Mouse (Mus musculus) hindbrain, embryonic 15.5 days (tissue): ENCODE data around the gene Gm10720. TPM values are rescaled to one million over a fixed set of nuclear protein-coding genes. Genes with fewer than 3 reads are reported as not detected.
"Not testable (repeated sequence)": the region's sequence is repeated elsewhere in the genome, so short reads cannot be mapped to it uniquely, and the experiment has no call there.

Experiments used
- ATAC-seq: fragments of 200-750 bp; cut with Nextera tagmentation; 2 replicates; pipeline ENCODE4 v1.8.0; 2017; ENCODE audit warnings: low read depth, moderate number of reproducible peaks, moderate TSS enrichment; ENCODE audit not compliant: low FRiP score
- H3K27ac ChIP-seq: fragments of 300-500 bp; sonication (generic); replicated peaks from 2 replicates; pipeline ENCODE4 v1.5.1; 2015; ENCODE audit warnings: mild to moderate bottlenecking, inconsistent platforms
- H3K27me3 ChIP-seq: fragments of 300-500 bp; sonication (generic); 2 replicates; pipeline ENCODE4 v1.6.1; 2015; ENCODE audit warnings: control low read depth, inconsistent platforms
- H3K36me3 ChIP-seq: fragments of 300-500 bp; sonication (generic); 2 replicates; pipeline ENCODE4 v1.6.1; 2015; ENCODE audit warnings: control low read depth, inconsistent platforms
- H3K4me1 ChIP-seq: fragments of 300-500 bp; sonication (generic); replicated peaks from 2 replicates; pipeline ENCODE4 v1.6.1; 2015; ENCODE audit warnings: control low read depth, inconsistent platforms
- H3K4me2 ChIP-seq: fragments of 300-500 bp; sonication (generic); 2 replicates; pipeline ENCODE4 v1.6.1; 2015; ENCODE audit warnings: moderate library complexity, mild to moderate bottlenecking, inconsistent platforms
- H3K4me3 ChIP-seq: fragments of 300-500 bp; sonication (generic); 2 replicates; pipeline ENCODE4 v1.5.1; 2015; ENCODE audit warnings: mild to moderate bottlenecking, inconsistent platforms
- H3K9ac ChIP-seq: fragments of 300-500 bp; sonication (generic); 2 replicates; pipeline ENCODE4 v1.6.1; 2015; ENCODE audit warnings: inconsistent platforms
- H3K9me3 ChIP-seq: fragments of 300-500 bp; sonication (generic); 2 replicates; pipeline ENCODE4 v1.6.1; 2016; ENCODE audit warnings: control low read depth, inconsistent platforms
- WGBS: fragments of 180-500 bp; shearing (Covaris S2); methylation state at CpG from one replicate; pipeline ENCODE4 v1.1.7; 2015; 5-methylcytosine and 5-hydroxymethylcytosine counted together
- polyA plus RNA-seq: library from polyadenylated mRNA; unstranded; fragments of >200 nt; fragmentation: Nextera tagmentation; extraction: Ambion mirVana; gene quantifications from 2 replicates; pipeline ENCODE4 v1.2.1, GENCODE M21; 2015

Gene Gm10720
- not detected in 2 replicates for polyA plus RNA-seq

- H3K4me3 ChIP-seq, H3K27me3 ChIP-seq, H3K4me2 ChIP-seq, ATAC-seq, H3K36me3 ChIP-seq, H3K27ac ChIP-seq, H3K4me1 ChIP-seq, H3K9me3 ChIP-seq, H3K9ac ChIP-seq: not testable (repeated sequence)
- WGBS: 68% methylated on average over 5 of the region's 9 CpGs
Observed at GRCm38 (mm10) chr9:3015354-3015753, at the start of gene Gm10720. Gene Gm10720, plus strand, starts transcription at chr9:3015654.

DNA sequence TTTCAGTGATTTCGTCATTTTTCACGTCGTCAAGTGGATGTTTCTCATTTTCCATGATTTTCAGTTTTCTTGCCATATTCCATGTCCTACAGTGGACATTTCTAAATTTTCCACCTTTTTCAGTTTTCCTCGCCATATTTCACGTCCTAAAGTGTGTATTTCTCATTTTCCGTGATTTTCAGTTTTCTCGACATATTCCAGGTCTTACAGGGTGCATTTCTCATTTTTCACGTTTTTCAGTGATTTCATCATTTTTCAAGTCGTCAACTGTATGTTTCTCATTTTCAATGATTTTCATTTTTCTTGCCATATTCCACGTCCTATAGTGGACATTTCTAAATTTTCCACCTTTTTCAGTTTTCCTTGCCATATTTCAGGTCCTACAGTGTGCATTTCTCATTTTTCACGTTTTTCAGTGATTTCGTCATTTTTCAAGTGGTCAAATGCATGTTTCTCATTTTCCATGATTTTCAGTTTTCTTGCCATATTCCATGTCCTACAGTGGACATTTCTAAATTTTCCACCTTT, 14.9 kb upstream of the Gm10720 start, which contains the start of gene Gm10722:
Gene Gm10722 (plus strand): TSS at position 478 of the 528 bp plus-strand sequence.
- H3K9me3 ChIP-seq, H3K4me3 ChIP-seq, H3K9ac ChIP-seq, H3K4me2 ChIP-seq, H3K27ac ChIP-seq, H3K36me3 ChIP-seq, H3K27me3 ChIP-seq, ATAC-seq, H3K4me1 ChIP-seq: not testable (repeated sequence)
- 73% methylated on average over 12 of the region's 12 CpGs for WGBS

DNA sequence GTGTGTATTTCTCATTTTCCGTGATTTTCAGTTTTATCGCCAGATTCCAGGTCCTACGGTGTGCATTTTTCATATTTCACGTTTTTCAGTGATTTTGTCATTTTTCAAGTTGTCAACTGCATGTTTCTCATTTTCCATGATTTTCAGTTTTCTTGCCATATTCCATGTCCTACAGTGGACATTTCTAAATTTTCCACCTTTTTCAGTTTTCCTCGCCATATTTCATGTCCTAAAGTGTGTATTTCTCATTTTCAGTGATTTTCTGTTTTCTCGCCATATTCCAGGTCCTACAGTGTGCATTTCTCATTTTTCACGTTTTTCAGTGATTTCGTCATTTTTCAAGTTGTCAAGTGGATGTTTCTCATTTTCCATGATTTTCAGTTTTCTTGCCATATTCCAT, 14.4 kb upstream of the Gm10720 start:
- not testable (repeated sequence) for H3K9ac ChIP-seq, ATAC-seq, H3K4me1 ChIP-seq, H3K27ac ChIP-seq, H3K36me3 ChIP-seq, H3K9me3 ChIP-seq, H3K27me3 ChIP-seq, H3K4me3 ChIP-seq, H3K4me2 ChIP-seq
- WGBS: 66% methylated on average over 8 of the region's 8 CpGs

- WGBS: 70% methylated on average over 9 of the region's 11 CpGs
- ATAC-seq: peak; percentile 91
- H3K27me3 ChIP-seq, H3K4me1 ChIP-seq, H3K4me3 ChIP-seq, H3K9ac ChIP-seq, H3K4me2 ChIP-seq, H3K9me3 ChIP-seq, H3K27ac ChIP-seq, H3K36me3 ChIP-seq: not testable (repeated sequence)
Observed at GRCm38 (mm10) chr9:3001948-3002659, 13.3 kb upstream of the Gm10720 start.

- H3K27me3 ChIP-seq, H3K36me3 ChIP-seq, H3K27ac ChIP-seq, H3K4me3 ChIP-seq, H3K9ac ChIP-seq, H3K4me1 ChIP-seq, H3K4me2 ChIP-seq, ATAC-seq: not testable (repeated sequence)
- H3K9me3 ChIP-seq: peaks cover 12% of the 10 kb centered on the region
- 75% methylated on average over 6 of the region's 14 CpGs for WGBS
Observed at GRCm38 (mm10) chr9:3002794-3003396, 12.6 kb upstream of the Gm10720 start, which contains the start of gene Gm11168. Gene Gm11168, plus strand, starts transcription at chr9:3003346.

DNA sequence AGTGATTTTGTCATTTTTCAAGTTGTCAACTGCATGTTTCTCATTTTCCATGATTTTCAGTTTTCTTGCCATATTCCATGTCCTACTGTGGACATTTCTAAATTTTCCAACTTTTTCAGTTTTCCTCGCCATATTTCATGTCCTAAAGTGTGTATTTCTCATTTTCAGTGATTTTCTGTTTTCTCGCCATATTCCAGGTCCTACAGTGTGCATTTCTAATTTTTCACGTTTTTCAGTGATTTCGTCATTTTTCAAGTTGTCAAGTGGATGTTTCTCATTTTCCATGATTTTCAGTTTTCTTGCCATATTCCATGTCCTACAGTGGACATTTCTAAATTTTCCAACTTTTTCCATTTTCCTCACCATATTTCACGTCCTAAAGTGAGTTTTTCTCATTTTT, 9.3 kb upstream of the Gm10720 start:
- not testable (repeated sequence) for H3K4me2 ChIP-seq, H3K9ac ChIP-seq, H3K4me1 ChIP-seq, H3K36me3 ChIP-seq, ATAC-seq, H3K27me3 ChIP-seq, H3K4me3 ChIP-seq, H3K27ac ChIP-seq
- H3K9me3 ChIP-seq: peaks cover 12% of the 10 kb centered on the region
- 86% methylated on average over 1 of the region's 5 CpGs for WGBS

GRCm38 (mm10) chr9:3006636-3007035, 8.8 kb upstream of the Gm10720 start:
- peaks cover 12% of the 10 kb centered on the region for H3K9me3 ChIP-seq
- not testable (repeated sequence) for H3K4me2 ChIP-seq, H3K27me3 ChIP-seq, H3K4me1 ChIP-seq, H3K36me3 ChIP-seq, H3K27ac ChIP-seq, H3K4me3 ChIP-seq, H3K9ac ChIP-seq
- 70% methylated on average over 8 of the region's 8 CpGs for WGBS
- ATAC-seq: peak; percentile 78

GRCm38 (mm10) chr9:3007272-3007671, 8.2 kb upstream of the Gm10720 start:
- H3K27ac ChIP-seq, H3K4me3 ChIP-seq, H3K9me3 ChIP-seq, H3K4me1 ChIP-seq, H3K36me3 ChIP-seq, H3K4me2 ChIP-seq, H3K9ac ChIP-seq, H3K27me3 ChIP-seq: not testable (repeated sequence)
- WGBS: 77% methylated on average over 8 of the region's 9 CpGs
- ATAC-seq: peak; percentile 20; the same call in 1 of the 2 replicates

DNA sequence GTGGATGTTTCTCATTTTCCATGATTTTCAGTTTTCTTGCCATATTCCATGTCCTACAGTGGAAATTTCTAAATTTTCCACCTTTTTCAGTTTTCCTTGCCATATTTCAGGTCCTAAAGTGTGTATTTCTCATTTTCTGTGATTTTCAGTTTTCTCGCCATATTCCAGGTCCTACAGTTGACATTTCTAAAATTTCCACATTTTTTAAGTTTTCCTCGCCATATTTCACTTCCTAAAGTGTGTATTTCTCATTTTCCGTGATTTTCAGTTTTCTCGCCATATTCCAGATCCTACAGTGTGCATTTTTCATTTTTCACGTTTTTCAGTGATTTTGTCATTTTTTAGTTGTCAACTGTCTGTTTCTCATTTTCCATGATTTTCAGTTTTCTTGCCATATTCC, 6.1 kb upstream of the Gm10720 start:
- H3K4me2 ChIP-seq, H3K4me3 ChIP-seq, H3K27ac ChIP-seq, H3K36me3 ChIP-seq, H3K9me3 ChIP-seq, H3K27me3 ChIP-seq, H3K4me1 ChIP-seq, H3K9ac ChIP-seq: not testable (repeated sequence)
- WGBS: no CpG with 5 or more reads among the region's 5 CpGs
- peak; percentile 44 for ATAC-seq

- not testable (repeated sequence) for H3K27ac ChIP-seq, H3K9me3 ChIP-seq, H3K4me1 ChIP-seq, H3K4me3 ChIP-seq, H3K27me3 ChIP-seq, H3K4me2 ChIP-seq, H3K9ac ChIP-seq, H3K36me3 ChIP-seq
- ATAC-seq: 0 out of 2 replicates have a peak, but pooled peaks have one; percentile 9
- 83% methylated on average over 3 of the region's 7 CpGs for WGBS
Observed at GRCm38 (mm10) chr9:3012054-3012621, 3.3 kb upstream of the Gm10720 start.

DNA sequence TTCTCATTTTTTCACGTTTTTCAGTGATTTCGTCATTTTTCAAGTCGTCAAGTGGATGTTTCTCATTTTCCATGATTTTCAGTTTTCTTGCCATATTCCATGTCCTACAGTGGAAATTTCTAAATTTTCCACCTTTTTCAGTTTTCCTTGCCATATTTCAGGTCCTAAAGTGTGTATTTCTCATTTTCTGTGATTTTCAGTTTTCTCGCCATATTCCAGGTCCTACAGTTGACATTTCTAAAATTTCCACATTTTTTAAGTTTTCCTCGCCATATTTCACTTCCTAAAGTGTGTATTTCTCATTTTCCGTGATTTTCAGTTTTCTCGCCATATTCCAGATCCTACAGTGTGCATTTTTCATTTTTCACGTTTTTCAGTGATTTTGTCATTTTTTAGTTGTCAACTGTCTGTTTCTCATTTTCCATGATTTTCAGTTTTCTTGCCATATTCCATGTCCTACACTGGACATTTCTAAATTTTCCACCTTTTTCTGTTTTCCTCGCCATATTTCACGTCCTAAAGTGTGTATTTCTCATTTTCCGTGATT, 2.6 kb upstream of the Gm10720 start, which contains the start of gene Gm10721:
Gene Gm10721 (plus strand): TSS at position 408 of the 547 bp plus-strand sequence.
- not testable (repeated sequence) for H3K4me2 ChIP-seq, H3K36me3 ChIP-seq, H3K4me3 ChIP-seq, H3K4me1 ChIP-seq, H3K9ac ChIP-seq, H3K9me3 ChIP-seq, H3K27me3 ChIP-seq, H3K27ac ChIP-seq
- peak; percentile 63; the same call in 1 of the 2 replicates for ATAC-seq
- no CpG with 5 or more reads among the region's 11 CpGs for WGBS

DNA sequence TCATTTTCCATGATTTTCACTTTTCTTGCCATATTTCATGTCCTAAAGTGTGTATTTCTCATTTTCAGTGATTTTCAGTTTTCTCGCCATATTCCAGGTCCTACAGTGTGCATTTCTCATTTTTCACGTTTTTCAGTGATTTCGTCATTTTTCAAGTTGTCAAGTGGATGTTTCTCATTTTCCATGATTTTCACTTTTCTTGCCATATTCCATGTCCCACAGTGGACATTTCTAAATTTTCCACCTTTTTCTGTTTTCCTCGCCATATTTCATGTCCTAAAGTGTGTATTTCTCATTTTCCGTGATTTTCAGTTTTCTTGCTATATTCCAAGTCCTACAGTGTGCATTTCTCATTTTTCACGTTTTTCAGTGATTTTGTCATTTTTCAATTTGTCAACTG, 442 bp downstream of the Gm10720 start:
- not testable (repeated sequence) for ATAC-seq, H3K9ac ChIP-seq, H3K4me2 ChIP-seq, H3K4me3 ChIP-seq, H3K27ac ChIP-seq, H3K9me3 ChIP-seq, H3K4me1 ChIP-seq, H3K36me3 ChIP-seq, H3K27me3 ChIP-seq
- WGBS: 74% methylated on average over 6 of the region's 6 CpGs
